Mouse (Mus musculus): ENCODE measurements around the gene Kif26b. TPM values are rescaled to one million over a fixed set of nuclear protein-coding genes. Genes with fewer than 3 reads are reported as not detected.

The Kif26b gene
- polyA plus RNA-seq, 1 experiment from 2014 or later, result 23.7 TPM

GRCm38 (mm10) chr1:178733035-178733434, 204.1 kb downstream of the Kif26b start:
- Histone ChIP-seq H3K4me2 (ENCODE audit: low read depth, severe bottlenecking) (no peak overlapping the region), H3K9ac (ENCODE audit: low read length) (no peak overlapping the region), H3K9me3 (ENCODE audit: control insufficient read depth, low read length) (no peaks in the 10 kb centered on the region), H3K27ac (replicated peaks; ENCODE audit: low read depth, low read length) (0 out of 2 replicates have a peak overlapping the region, but pooled peaks have one; percentile 38), H3K36me3 (ENCODE audit: control insufficient read depth, insufficient read depth, low read length) (no peaks in the 10 kb centered on the region), H3K27me3 (ENCODE audit: control insufficient read depth, insufficient read depth, low read length) (no peaks in the 10 kb centered on the region), H3K4me1 (ENCODE audit: control insufficient read depth, insufficient read depth, low read length) (peaks cover 33% of the 10 kb centered on the region), H3K4me3 (ENCODE audit: low read depth, low read length) (no peak overlapping the region)
- peak; percentile 72 for DNase-seq (ENCODE audit: low spot score)
- ATAC-seq (ENCODE audit: insufficient number of reproducible peaks, low FRiP score, low TSS enrichment, low read depth), result 0 out of 2 replicates have a peak, but pooled peaks have one; percentile 40
- WGBS, result 11% methylated on average over 9 of the region's 9 CpGs

DNA sequence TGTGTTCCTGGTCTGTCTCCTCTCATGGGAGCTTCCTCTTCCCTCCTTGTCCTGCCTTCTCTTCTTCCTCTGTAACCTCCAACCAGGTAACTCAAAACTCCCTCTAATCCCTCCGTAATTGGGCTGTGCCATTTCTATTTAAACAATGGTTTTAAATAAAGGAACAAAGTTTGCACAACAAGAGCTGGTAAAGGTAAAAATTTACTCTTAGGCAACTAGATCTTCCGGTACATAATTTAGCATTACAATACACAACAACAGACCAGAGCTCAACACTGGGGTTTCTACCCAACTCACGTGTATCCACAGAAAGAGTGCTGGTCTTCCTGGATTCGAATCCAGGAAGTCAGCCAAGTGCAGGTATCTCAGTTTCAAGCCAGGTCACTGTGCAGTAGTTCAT, 205.7 kb downstream of the Kif26b start:
- Histone ChIP-seq H3K4me2 (ENCODE audit: low read depth, severe bottlenecking) (no peak overlapping the region), H3K27me3 (ENCODE audit: control insufficient read depth, insufficient read depth, low read length) (no peaks in the 10 kb centered on the region), H3K27ac (replicated peaks; ENCODE audit: low read depth, low read length) (no peak overlapping the region), H3K36me3 (ENCODE audit: control insufficient read depth, insufficient read depth, low read length) (no peaks in the 10 kb centered on the region), H3K9ac (ENCODE audit: low read length) (no peak overlapping the region), H3K4me1 (ENCODE audit: control insufficient read depth, insufficient read depth, low read length) (peaks cover 27% of the 10 kb centered on the region), H3K4me3 (ENCODE audit: low read depth, low read length) (no peak overlapping the region), H3K9me3 (ENCODE audit: control insufficient read depth, low read length) (no peaks in the 10 kb centered on the region)
- 88% methylated on average over 4 of the region's 4 CpGs for WGBS
- DNase-seq (ENCODE audit: low spot score), result no peak
- no peak for ATAC-seq (ENCODE audit: insufficient number of reproducible peaks, low FRiP score, low TSS enrichment, low read depth)

DNA sequence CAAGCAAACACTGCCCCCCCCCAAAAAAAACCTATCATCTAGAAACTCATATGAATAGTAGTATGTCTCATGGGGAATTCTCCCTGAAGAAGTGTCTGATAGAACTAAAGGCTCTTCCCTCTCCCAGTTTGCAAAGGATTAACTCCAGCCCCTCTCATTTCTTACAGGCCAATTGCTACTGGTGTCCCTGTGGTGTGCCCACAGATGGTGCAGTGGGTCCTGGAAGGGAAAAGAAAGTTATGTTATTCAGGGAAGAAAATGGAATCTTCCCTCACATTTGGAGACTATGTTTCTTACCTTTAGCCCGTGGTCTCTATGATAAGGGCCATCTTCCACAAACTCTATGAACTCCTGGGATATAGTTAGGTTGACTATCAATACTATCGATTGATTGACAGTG, 208.0 kb downstream of the Kif26b start:
- H3K27me3 ChIP-seq (ENCODE audit: control insufficient read depth, insufficient read depth, low read length), result no peaks in the 10 kb centered on the region
- no peak overlapping the region for H3K9ac ChIP-seq (ENCODE audit: low read length)
- WGBS, result 97% methylated on average over 2 of the region's 2 CpGs
- peaks cover 27% of the 10 kb centered on the region for H3K4me1 ChIP-seq (ENCODE audit: control insufficient read depth, insufficient read depth, low read length)
- no peak overlapping the region for H3K27ac ChIP-seq (replicated peaks; ENCODE audit: low read depth, low read length)
- H3K4me3 ChIP-seq (ENCODE audit: low read depth, low read length), result no peak overlapping the region
- no peaks in the 10 kb centered on the region for H3K9me3 ChIP-seq (ENCODE audit: control insufficient read depth, low read length)
- H3K36me3 ChIP-seq (ENCODE audit: control insufficient read depth, insufficient read depth, low read length), result no peaks in the 10 kb centered on the region
- ATAC-seq (ENCODE audit: insufficient number of reproducible peaks, low FRiP score, low TSS enrichment, low read depth) (no peak), DNase-seq (ENCODE audit: low spot score) (no peak)
- H3K4me2 ChIP-seq (ENCODE audit: low read depth, severe bottlenecking), result no peak overlapping the region

DNA sequence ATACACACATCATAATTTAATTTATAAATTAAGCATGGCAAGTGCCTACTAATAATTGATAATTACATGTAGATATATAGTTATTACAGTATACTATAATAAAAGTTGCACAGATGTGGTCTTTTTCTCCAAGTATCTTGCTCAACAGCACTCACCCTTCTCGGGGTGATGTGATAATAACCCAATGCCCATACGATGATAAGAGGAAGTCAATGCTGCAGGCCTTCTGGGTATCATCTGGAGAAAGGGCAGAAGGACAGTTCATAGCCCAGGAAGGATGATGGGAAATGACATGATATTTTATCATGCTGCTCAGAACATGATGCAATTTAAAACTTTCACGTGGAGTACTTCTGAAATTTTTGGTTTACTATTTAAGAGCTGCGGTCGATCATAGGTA, 214.9 kb downstream of the Kif26b start:
- ATAC-seq (ENCODE audit: insufficient number of reproducible peaks, low FRiP score, low TSS enrichment, low read depth), result no peak
- H3K27ac ChIP-seq (replicated peaks; ENCODE audit: low read depth, low read length), result no peak overlapping the region
- H3K9me3 ChIP-seq (ENCODE audit: control insufficient read depth, low read length), result no peaks in the 10 kb centered on the region
- H3K9ac ChIP-seq (ENCODE audit: low read length), result no peak overlapping the region
- no peak overlapping the region for H3K4me3 ChIP-seq (ENCODE audit: low read depth, low read length)
- no peaks in the 10 kb centered on the region for H3K27me3 ChIP-seq (ENCODE audit: control insufficient read depth, insufficient read depth, low read length)
- peaks cover 20% of the 10 kb centered on the region for H3K4me1 ChIP-seq (ENCODE audit: control insufficient read depth, insufficient read depth, low read length)
- WGBS, result 89% methylated on average over 5 of the region's 5 CpGs
- no peaks in the 10 kb centered on the region for H3K36me3 ChIP-seq (ENCODE audit: control insufficient read depth, insufficient read depth, low read length)
- DNase-seq (ENCODE audit: low spot score), result no peak
- H3K4me2 ChIP-seq (ENCODE audit: low read depth, severe bottlenecking), result no peak overlapping the region

GRCm38 (mm10) chr1:178744526-178744925, 215.6 kb downstream of the Kif26b start:
- no peak overlapping the region for H3K27ac ChIP-seq (replicated peaks; ENCODE audit: low read depth, low read length)

GRCm38 (mm10) chr1:178744961-178745360, 216.0 kb downstream of the Kif26b start:
- WGBS, result 90% methylated on average over 6 of the region's 6 CpGs

More at GRCm38 (mm10) chr1:178744526-178744925, 215.6 kb downstream of the Kif26b start:
- Histone ChIP-seq H3K4me3 (ENCODE audit: low read depth, low read length) (no peak overlapping the region), H3K9ac (ENCODE audit: low read length) (no peak overlapping the region), H3K9me3 (ENCODE audit: control insufficient read depth, low read length) (no peaks in the 10 kb centered on the region), H3K4me1 (ENCODE audit: control insufficient read depth, insufficient read depth, low read length) (peaks cover 20% of the 10 kb centered on the region), H3K36me3 (ENCODE audit: control insufficient read depth, insufficient read depth, low read length) (no peaks in the 10 kb centered on the region), H3K27me3 (ENCODE audit: control insufficient read depth, insufficient read depth, low read length) (no peaks in the 10 kb centered on the region), H3K4me2 (ENCODE audit: low read depth, severe bottlenecking) (no peak overlapping the region)
- DNase-seq (ENCODE audit: low spot score), result no peak
- WGBS, result 68% methylated on average over 7 of the region's 7 CpGs
- no peak for ATAC-seq (ENCODE audit: insufficient number of reproducible peaks, low FRiP score, low TSS enrichment, low read depth)

DNA sequence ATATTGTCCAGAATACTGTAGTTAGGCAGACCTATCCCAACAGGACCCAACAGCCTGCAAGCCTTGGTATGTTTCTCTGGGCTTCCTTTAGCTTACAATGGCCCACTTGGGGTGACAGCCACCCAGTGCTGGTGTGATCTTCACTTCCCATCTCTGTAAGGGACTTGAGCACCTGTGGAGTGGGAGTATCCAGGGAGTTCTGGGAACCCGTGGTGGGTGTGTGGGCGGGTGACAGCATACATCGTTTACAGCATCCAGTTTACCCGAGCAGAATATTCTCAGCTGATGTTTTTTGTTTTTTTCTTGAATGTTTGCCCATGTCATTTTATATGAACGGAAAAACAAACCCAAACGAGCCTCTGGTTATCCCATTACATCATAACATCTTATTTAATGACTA, 216.5 kb downstream of the Kif26b start:
- Histone ChIP-seq H3K36me3 (ENCODE audit: control insufficient read depth, insufficient read depth, low read length) (no peaks in the 10 kb centered on the region), H3K27ac (replicated peaks; ENCODE audit: low read depth, low read length) (no peak overlapping the region), H3K9ac (ENCODE audit: low read length) (no peak overlapping the region), H3K4me1 (ENCODE audit: control insufficient read depth, insufficient read depth, low read length) (peaks cover 20% of the 10 kb centered on the region), H3K9me3 (ENCODE audit: control insufficient read depth, low read length) (no peaks in the 10 kb centered on the region), H3K27me3 (ENCODE audit: control insufficient read depth, insufficient read depth, low read length) (no peaks in the 10 kb centered on the region), H3K4me2 (ENCODE audit: low read depth, severe bottlenecking) (no peak overlapping the region), H3K4me3 (ENCODE audit: low read depth, low read length) (no peak overlapping the region)
- no peak for ATAC-seq (ENCODE audit: insufficient number of reproducible peaks, low FRiP score, low TSS enrichment, low read depth)
- no peak for DNase-seq (ENCODE audit: low spot score)
- 82% methylated on average over 6 of the region's 6 CpGs for WGBS

More at GRCm38 (mm10) chr1:178744961-178745360, 216.0 kb downstream of the Kif26b start:
- Histone ChIP-seq H3K27ac (replicated peaks; ENCODE audit: low read depth, low read length) (no peak overlapping the region), H3K27me3 (ENCODE audit: control insufficient read depth, insufficient read depth, low read length) (no peaks in the 10 kb centered on the region), H3K4me2 (ENCODE audit: low read depth, severe bottlenecking) (no peak overlapping the region), H3K4me3 (ENCODE audit: low read depth, low read length) (no peak overlapping the region), H3K9ac (ENCODE audit: low read length) (no peak overlapping the region), H3K4me1 (ENCODE audit: control insufficient read depth, insufficient read depth, low read length) (peaks cover 20% of the 10 kb centered on the region), H3K9me3 (ENCODE audit: control insufficient read depth, low read length) (no peaks in the 10 kb centered on the region), H3K36me3 (ENCODE audit: control insufficient read depth, insufficient read depth, low read length) (no peaks in the 10 kb centered on the region)
- DNase-seq (ENCODE audit: low spot score), result no peak
- ATAC-seq (ENCODE audit: insufficient number of reproducible peaks, low FRiP score, low TSS enrichment, low read depth), result no peak

DNA sequence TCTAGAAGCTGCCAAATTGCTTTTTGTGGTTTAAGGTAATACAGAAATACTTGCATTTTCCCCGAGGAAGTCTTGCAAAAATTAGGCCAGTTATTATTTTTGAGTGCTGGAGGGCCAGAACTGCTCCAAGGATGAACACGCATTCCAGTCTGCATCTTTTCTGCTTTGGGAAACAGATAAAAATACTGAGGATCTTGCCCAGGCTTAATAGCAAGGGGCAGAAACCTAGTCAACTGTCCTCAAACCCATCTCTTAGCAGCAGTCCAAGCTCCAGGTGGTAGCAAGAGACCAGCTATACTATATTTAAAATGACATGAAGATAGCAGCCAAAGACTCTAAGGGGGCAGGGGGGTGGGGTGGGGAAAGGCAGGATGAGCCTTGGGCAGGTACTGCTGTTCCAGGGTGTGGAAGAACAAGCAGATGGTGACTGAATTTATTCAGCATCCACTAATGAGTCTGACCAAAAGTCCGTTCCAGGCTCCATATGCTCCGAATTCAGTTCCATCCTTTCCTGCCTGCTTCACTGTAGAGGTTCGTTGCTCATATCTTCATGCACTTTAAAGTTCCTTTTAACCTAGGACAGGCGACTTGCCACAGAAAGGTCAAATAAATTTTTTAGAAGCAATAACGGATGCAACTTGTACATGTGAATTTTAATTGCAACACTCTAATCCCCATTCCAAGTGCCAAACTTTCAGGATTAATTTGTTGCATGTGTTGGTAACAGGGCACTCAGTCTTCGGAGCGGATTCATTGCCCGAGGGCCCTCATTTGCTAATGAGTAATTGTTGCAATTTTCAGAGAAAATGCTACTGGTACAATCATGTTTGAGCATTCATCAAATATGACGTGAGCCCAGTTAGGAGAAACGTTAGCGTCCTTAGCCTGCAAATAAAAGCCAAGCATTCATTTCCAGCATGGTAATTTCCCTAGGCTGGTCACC, 218.6 kb downstream of the Kif26b start:
- no peak overlapping the region for H3K9ac ChIP-seq (ENCODE audit: low read length)
- H3K36me3 ChIP-seq (ENCODE audit: control insufficient read depth, insufficient read depth, low read length), result no peaks in the 10 kb centered on the region
- H3K27me3 ChIP-seq (ENCODE audit: control insufficient read depth, insufficient read depth, low read length), result no peaks in the 10 kb centered on the region
- ATAC-seq (ENCODE audit: insufficient number of reproducible peaks, low FRiP score, low TSS enrichment, low read depth), result no peak
- no peak for DNase-seq (ENCODE audit: low spot score)
- no peaks in the 10 kb centered on the region for H3K9me3 ChIP-seq (ENCODE audit: control insufficient read depth, low read length)
- no peak overlapping the region for H3K4me2 ChIP-seq (ENCODE audit: low read depth, severe bottlenecking)
- peaks cover 20% of the 10 kb centered on the region for H3K4me1 ChIP-seq (ENCODE audit: control insufficient read depth, insufficient read depth, low read length)
- WGBS, result 28% methylated on average over 13 of the region's 13 CpGs
- H3K27ac ChIP-seq (replicated peaks; ENCODE audit: low read depth, low read length), result no peak overlapping the region
- no peak overlapping the region for H3K4me3 ChIP-seq (ENCODE audit: low read depth, low read length)

All from limb, embryonic 11.5 days (tissue).